Mouse (Mus musculus) kidney, adult 2 months (tissue): ENCODE results near the gene Pikfyve.

Experiments
- CTCF ChIP-seq: fragments of 200-500 bp; conservative IDR thresholded peaks from 2 replicates; pipeline ENCODE4 v1.5.1; 2011; ENCODE audit warnings: low read depth, mild to moderate bottlenecking, control low read depth, low read length, moderate library complexity, mixed read lengths; ENCODE audit not compliant: insufficient read depth, insufficient read length
- POLR2A ChIP-seq: fragments of 200-500 bp; IDR thresholded peaks from one replicate; pipeline ENCODE4 v1.6.1; 2011; ENCODE audit warnings: low read depth, low read length, control low read depth

DNA sequence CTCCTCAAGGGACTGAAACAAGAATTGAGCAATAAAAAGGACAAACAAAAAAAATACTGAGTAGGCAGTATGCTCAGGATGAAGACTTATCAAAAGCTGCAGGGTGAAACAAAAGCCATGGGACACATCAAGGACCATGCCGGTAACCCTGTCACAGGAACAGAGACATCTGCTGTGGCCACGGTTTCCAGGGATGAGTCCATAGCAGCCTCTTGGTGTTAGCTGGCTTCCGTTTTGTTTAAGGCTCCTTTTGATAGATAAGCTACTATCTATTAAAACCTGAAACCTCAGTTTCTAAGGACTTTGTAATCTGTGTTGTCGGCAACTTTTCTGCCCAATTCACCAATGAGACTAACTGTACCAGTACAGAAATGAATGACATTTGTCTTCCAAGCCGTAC, 16.5 kb upstream of the Pikfyve start:
- TF ChIP-seq POLR2A (no peak), CTCF (no peak)
